Mouse (Mus musculus) kidney, embryonic 16.5 days (tissue): ENCODE measurements around the gene Pdk1. TPM values are rescaled to one million over a fixed set of nuclear protein-coding genes. Genes with fewer than 3 reads are reported as not detected.
"Not testable (repeated sequence)": the region's sequence is repeated elsewhere in the genome, so short reads cannot be mapped to it uniquely, and the experiment has no call there.

Experiments used
- ATAC-seq: fragments of 200-750 bp; cut with Nextera tagmentation; 2 replicates; pipeline ENCODE4 v1.8.0; 2017; ENCODE audit warnings: moderate TSS enrichment; ENCODE audit not compliant: low FRiP score, low TSS enrichment
- H3K27ac ChIP-seq: fragments of 300-500 bp; sonication (generic); 2 replicates; pipeline ENCODE4 v1.5.1; 2014; ENCODE audit warnings: low read length
- H3K27me3 ChIP-seq: fragments of 300-500 bp; sonication (generic); 2 replicates; pipeline ENCODE4 v1.6.1; 2014; ENCODE audit warnings: low read length, control low read depth, mixed read lengths; ENCODE audit not compliant: insufficient read depth
- H3K36me3 ChIP-seq: fragments of 300-500 bp; sonication (generic); 2 replicates; pipeline ENCODE4 v1.6.1; 2014; ENCODE audit warnings: low read length, control low read depth, mixed read lengths; ENCODE audit not compliant: insufficient read depth
- H3K4me1 ChIP-seq: fragments of 300-500 bp; sonication (generic); 2 replicates; pipeline ENCODE4 v1.6.1; 2014; ENCODE audit warnings: low read length, control low read depth, mixed read lengths; ENCODE audit not compliant: insufficient read depth
- H3K4me2 ChIP-seq: fragments of 300-500 bp; sonication (generic); replicated peaks from 2 replicates; pipeline ENCODE4 v1.6.1; 2014; ENCODE audit warnings: low read depth, low read length
- H3K4me3 ChIP-seq: fragments of 300-500 bp; sonication (generic); 2 replicates; pipeline ENCODE4 v1.5.1; 2014; ENCODE audit warnings: mild to moderate bottlenecking, low read length
- H3K9ac ChIP-seq: fragments of 300-500 bp; sonication (generic); replicated peaks from 2 replicates; pipeline ENCODE4 v1.6.1; 2014; ENCODE audit warnings: low read length
- H3K9me3 ChIP-seq: fragments of 300-500 bp; sonication (generic); 2 replicates; pipeline ENCODE4 v1.6.1; 2016; ENCODE audit warnings: low read length, control low read depth
- WGBS: fragments of 180-500 bp; shearing (Covaris S2); extraction: QIAGEN DNeasy Blood & Tissue Kit; methylation state at CpG from one replicate; pipeline ENCODE4 v1.1.7; 2014; 5-methylcytosine and 5-hydroxymethylcytosine counted together
- polyA plus RNA-seq: library from polyadenylated mRNA; unstranded; fragments of >200 nt; fragmentation: Nextera tagmentation; extraction: Ambion mirVana; gene quantifications from 2 replicates; pipeline ENCODE4 v1.2.1, GENCODE M21; 2015

Pdk1 gene
- polyA plus RNA-seq, 1 experiment from 2014 or later, result 46.3 TPM

GRCm38 (mm10) chr2:71887269-71887668, 14.2 kb downstream of the Pdk1 start:
- no peak overlapping the region for H3K4me3 ChIP-seq
- ATAC-seq, result no peak
- H3K9me3 ChIP-seq, result no peaks in the 10 kb centered on the region
- no peaks in the 10 kb centered on the region for H3K27me3 ChIP-seq
- H3K4me2 ChIP-seq, result no peak overlapping the region
- H3K9ac ChIP-seq, result no peak overlapping the region
- H3K36me3 ChIP-seq, result peaks cover 21% of the 10 kb centered on the region; the same call in 1 of the 2 replicates
- WGBS, result 92% methylated on average over 4 of the region's 4 CpGs
- H3K27ac ChIP-seq, result no peak overlapping the region
- H3K4me1 ChIP-seq, result no peaks in the 10 kb centered on the region

- peaks cover 29% of the 10 kb centered on the region for H3K36me3 ChIP-seq
- H3K9ac ChIP-seq, result no peak overlapping the region
- H3K4me1 ChIP-seq, result no peaks in the 10 kb centered on the region
- 81% methylated on average over 4 of the region's 4 CpGs for WGBS
- no peak overlapping the region for H3K4me2 ChIP-seq
- H3K27me3 ChIP-seq, result no peaks in the 10 kb centered on the region
- ATAC-seq, result no peak
- no peak overlapping the region for H3K27ac ChIP-seq
- H3K4me3 ChIP-seq, result no peak overlapping the region
- H3K9me3 ChIP-seq, result no peaks in the 10 kb centered on the region
These were observed 15.4 kb downstream of the Pdk1 start for GRCm38 (mm10) chr2:71888437-71888836.

- Histone ChIP-seq H3K4me3 (no peak overlapping the region), H3K4me2 (no peak overlapping the region), H3K27me3 (no peaks in the 10 kb centered on the region), H3K27ac (no peak overlapping the region), H3K9me3 (no peaks in the 10 kb centered on the region), H3K4me1 (no peaks in the 10 kb centered on the region), H3K9ac (no peak overlapping the region), H3K36me3 (peaks cover 32% of the 10 kb centered on the region)
- no peak for ATAC-seq
- WGBS, result 76% methylated on average over 2 of the region's 2 CpGs
These were observed 18.5 kb downstream of the Pdk1 start for GRCm38 (mm10) chr2:71891536-71891935.

- Histone ChIP-seq H3K36me3 (peaks cover 28% of the 10 kb centered on the region), H3K9me3 (no peaks in the 10 kb centered on the region), H3K4me3 (no peak overlapping the region), H3K27me3 (no peaks in the 10 kb centered on the region), H3K4me1 (peaks cover 11% of the 10 kb centered on the region; the same call in 1 of the 2 replicates), H3K9ac (no peak overlapping the region), H3K4me2 (no peak overlapping the region), H3K27ac (no peak overlapping the region)
- ATAC-seq, result no peak
- WGBS, result 69% methylated on average over 7 of the region's 7 CpGs
These were observed 19.8 kb downstream of the Pdk1 start for GRCm38 (mm10) chr2:71892741-71893349.

GRCm38 (mm10) chr2:71895596-71896286, 22.7 kb downstream of the Pdk1 start:
- 90% methylated on average over 13 of the region's 13 CpGs for WGBS
- ATAC-seq, result no peak
- no peak overlapping the region for H3K4me3 ChIP-seq
- peaks cover 11% of the 10 kb centered on the region; the same call in 1 of the 2 replicates for H3K4me1 ChIP-seq
- H3K27me3 ChIP-seq, result no peaks in the 10 kb centered on the region
- no peak overlapping the region for H3K9ac ChIP-seq
- H3K4me2 ChIP-seq, result no peak overlapping the region
- no peak overlapping the region for H3K27ac ChIP-seq
- peaks cover 18% of the 10 kb centered on the region for H3K36me3 ChIP-seq
- no peaks in the 10 kb centered on the region for H3K9me3 ChIP-seq

GRCm38 (mm10) chr2:71897420-71897819, 24.4 kb downstream of the Pdk1 start:
- Histone ChIP-seq H3K4me3 (no peak overlapping the region), H3K36me3 (peaks cover 17% of the 10 kb centered on the region), H3K9me3 (no peaks in the 10 kb centered on the region), H3K4me2 (0 out of 2 replicates have a peak overlapping the region, but pooled peaks have one; percentile 10), H3K4me1 (peaks cover 11% of the 10 kb centered on the region; the same call in 1 of the 2 replicates), H3K27me3 (no peaks in the 10 kb centered on the region), H3K27ac (peak overlapping the region; percentile 56; the same call in 1 of the 2 replicates), H3K9ac (no peak overlapping the region)
- ATAC-seq, result peak; percentile 70
- WGBS, result 38% methylated on average over 12 of the region's 12 CpGs

GRCm38 (mm10) chr2:71898335-71898856, 25.4 kb downstream of the Pdk1 start:
- Histone ChIP-seq H3K9ac (no peak overlapping the region), H3K9me3 (no peaks in the 10 kb centered on the region), H3K27ac (no peak overlapping the region), H3K4me2 (no peak overlapping the region), H3K4me1 (peaks cover 11% of the 10 kb centered on the region; the same call in 1 of the 2 replicates), H3K27me3 (no peaks in the 10 kb centered on the region), H3K4me3 (no peak overlapping the region), H3K36me3 (peaks cover 10% of the 10 kb centered on the region)
- 49% methylated on average over 8 of the region's 8 CpGs for WGBS
- ATAC-seq, result no peak

- no peak overlapping the region for H3K9ac ChIP-seq
- ATAC-seq, result no peak
- H3K27ac ChIP-seq, result no peak overlapping the region
- H3K36me3 ChIP-seq, result peaks cover 6% of the 10 kb centered on the region
- H3K4me3 ChIP-seq, result no peak overlapping the region
- 91% methylated on average over 15 of the region's 15 CpGs for WGBS
- no peaks in the 10 kb centered on the region for H3K9me3 ChIP-seq
- H3K4me1 ChIP-seq, result peaks cover 11% of the 10 kb centered on the region; the same call in 1 of the 2 replicates
- no peak overlapping the region for H3K4me2 ChIP-seq
- no peaks in the 10 kb centered on the region for H3K27me3 ChIP-seq
These were observed 26.9 kb downstream of the Pdk1 start for GRCm38 (mm10) chr2:71899886-71900285.

GRCm38 (mm10) chr2:71905154-71905553, 32.1 kb downstream of the Pdk1 start:
- Histone ChIP-seq H3K27ac (no peak overlapping the region), H3K4me3 (no peak overlapping the region), H3K4me2 (no peak overlapping the region), H3K4me1 (no peaks in the 10 kb centered on the region), H3K9me3 (no peaks in the 10 kb centered on the region), H3K9ac (no peak overlapping the region), H3K36me3 (peaks cover under 1% of the 10 kb centered on the region; the same call in 1 of the 2 replicates), H3K27me3 (no peaks in the 10 kb centered on the region)
- 88% methylated on average over 7 of the region's 7 CpGs for WGBS
- no peak for ATAC-seq

GRCm38 (mm10) chr2:71906356-71906755, 33.3 kb downstream of the Pdk1 start:
- not testable (repeated sequence) for H3K4me1 ChIP-seq, H3K4me3 ChIP-seq, H3K36me3 ChIP-seq, ATAC-seq, H3K27ac ChIP-seq, H3K27me3 ChIP-seq, H3K4me2 ChIP-seq, H3K9me3 ChIP-seq, H3K9ac ChIP-seq
- WGBS, result 94% methylated on average over 8 of the region's 8 CpGs
